In the genomic region with DNA sequence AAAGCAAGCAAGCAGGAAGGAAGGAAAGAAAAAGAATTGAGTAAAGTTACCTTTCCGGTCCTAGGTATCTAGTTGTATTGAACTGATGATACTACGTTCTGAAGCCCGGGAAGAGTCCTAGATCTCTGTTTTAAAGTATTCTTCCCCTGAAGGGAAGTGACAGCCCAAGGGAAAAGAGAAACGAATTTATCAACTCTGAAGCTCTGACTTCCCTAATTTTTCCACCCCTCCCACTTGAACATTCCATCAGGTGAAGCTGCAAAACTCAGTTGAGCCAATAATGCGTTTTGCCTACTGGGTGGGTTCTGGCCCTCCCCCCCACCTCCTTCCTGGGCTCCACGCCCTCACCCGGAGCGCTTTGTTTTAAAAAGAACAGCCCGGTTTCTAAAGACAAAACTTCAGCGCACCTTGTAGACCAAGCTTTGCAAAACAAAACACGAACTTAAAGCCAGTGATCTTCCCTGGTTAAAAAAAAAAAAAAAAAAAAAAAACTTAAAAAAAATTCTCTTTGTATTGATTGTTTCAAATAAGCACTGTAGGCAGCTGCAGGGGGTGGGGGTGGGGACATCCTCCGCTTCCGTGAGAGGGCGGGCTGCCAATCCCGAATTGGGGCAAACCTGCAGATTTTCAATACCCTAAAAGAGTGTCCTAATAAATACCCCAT, we compare ENCODE assay signal across 12 mouse cellular contexts. TPM values are rescaled to one million over a fixed set of nuclear protein-coding genes. Genes with fewer than 3 reads are reported as not detected.
DNase-seq lines count a peak whose midpoint lies in the region; ATAC-seq lines count a peak whose summit lies in the region.
"Had no signal": no experiment of that assay in that cellular context is flagged by ENCODE, and none has a peak within 500 bp of the region (broad histone marks: within the 10 kb centered on the region; RNA-seq: fewer than 3 reads in every experiment).

No protein-coding gene starts in this region.

- H3K27ac ChIP-seq in heart, embryonic 12.5 days (ENCODE audit: poor library complexity, severe bottlenecking) = no peak overlapping the region
- no peak overlapping the region for H3K27ac ChIP-seq in midbrain, embryonic 10.5 days (replicated peaks)
- no peak overlapping the region for H3K27ac ChIP-seq in midbrain, embryonic 14.5 days (replicated peaks; ENCODE audit: low read depth, low read length)
- H3K27ac ChIP-seq in heart, embryonic 16.5 days (ENCODE audit: low read length) = no peak overlapping the region
- no peak overlapping the region for H3K27ac ChIP-seq in neural tube, embryonic 13.5 days (replicated peaks)
- H3K27ac ChIP-seq: macrophage had no signal

- no peak for ATAC-seq in heart, embryonic 12.5 days (ENCODE audit: insufficient number of reproducible peaks, low FRiP score)
- no peak for ATAC-seq in midbrain, embryonic 14.5 days (ENCODE audit: low FRiP score, low TSS enrichment)
- no peak for ATAC-seq in heart, embryonic 16.5 days (replicated peaks; ENCODE audit: extremely low read depth, insufficient read depth, low FRiP score)
- no peak for ATAC-seq in neural tube, embryonic 13.5 days (ENCODE audit: low read depth)
- ATAC-seq in megakaryocyte, adult 5-6 weeks (ENCODE audit: poor library complexity, severe bottlenecking) = no peak
- ATAC-seq: CD4-positive, CD25-positive, alpha-beta regulatory T cell, adult 4 months; hindbrain, embryonic 16.5 days had no signal

- 0 out of 2 replicates have a peak overlapping the region, but pooled peaks have one; percentile 17 for H3K4me2 ChIP-seq in heart, embryonic 12.5 days
- H3K4me2 ChIP-seq in midbrain, embryonic 14.5 days (ENCODE audit: low read length) = no peak overlapping the region
- H3K4me2 ChIP-seq in heart, embryonic 16.5 days (ENCODE audit: low read depth, low read length) = peak overlapping the region; percentile 62; the same call in 1 of the 2 replicates
- peak overlapping the region; percentile 52; the same call in 1 of the 2 replicates for H3K4me2 ChIP-seq in neural tube, embryonic 13.5 days

- peaks cover 34% of the 10 kb centered on the region for H3K4me1 ChIP-seq in heart, embryonic 12.5 days (replicated peaks)
- H3K4me1 ChIP-seq in midbrain, embryonic 10.5 days = peaks cover 47% of the 10 kb centered on the region
- H3K4me1 ChIP-seq in midbrain, embryonic 14.5 days (ENCODE audit: control insufficient read depth, insufficient read depth, low read length) = peaks cover 21% of the 10 kb centered on the region
- H3K4me1 ChIP-seq in heart, embryonic 16.5 days (ENCODE audit: control insufficient read depth, insufficient read depth, low read length) = peaks cover 18% of the 10 kb centered on the region
- peaks cover 33% of the 10 kb centered on the region for H3K4me1 ChIP-seq in neural tube, embryonic 13.5 days (replicated peaks)

- no peak overlapping the region for H3K4me3 ChIP-seq in heart, embryonic 12.5 days
- peak overlapping the region; percentile 18; the same call in 1 of the 2 replicates for H3K4me3 ChIP-seq in midbrain, embryonic 10.5 days
- H3K4me3 ChIP-seq in midbrain, embryonic 14.5 days (replicated peaks; ENCODE audit: low read depth, low read length) = no peak overlapping the region
- no peak overlapping the region for H3K4me3 ChIP-seq in heart, embryonic 16.5 days (ENCODE audit: low read length)
- H3K4me3 ChIP-seq in neural tube, embryonic 13.5 days = no peak overlapping the region

- no peak overlapping the region for H3K9ac ChIP-seq in heart, embryonic 12.5 days
- no peak overlapping the region for H3K9ac ChIP-seq in midbrain, embryonic 14.5 days (replicated peaks; ENCODE audit: low read length)
- H3K9ac ChIP-seq in heart, embryonic 16.5 days (ENCODE audit: low read length) = no peak overlapping the region
- no peak overlapping the region for H3K9ac ChIP-seq in neural tube, embryonic 13.5 days

- peaks cover 68% of the 10 kb centered on the region for H3K27me3 ChIP-seq in heart, embryonic 12.5 days (replicated peaks)
- peaks cover 100% of the 10 kb centered on the region for H3K27me3 ChIP-seq in midbrain, embryonic 10.5 days (ENCODE audit: low read depth, poor library complexity, severe bottlenecking)
- peaks cover 88% of the 10 kb centered on the region for H3K27me3 ChIP-seq in midbrain, embryonic 14.5 days (ENCODE audit: control insufficient read depth, insufficient read depth, low read length)
- peaks cover 70% of the 10 kb centered on the region for H3K27me3 ChIP-seq in heart, embryonic 16.5 days (ENCODE audit: control insufficient read depth, insufficient read depth, low read length)
- peaks cover 96% of the 10 kb centered on the region for H3K27me3 ChIP-seq in neural tube, embryonic 13.5 days

- no peaks in the 10 kb centered on the region for H3K36me3 ChIP-seq in heart, embryonic 12.5 days
- H3K36me3 ChIP-seq in midbrain, embryonic 10.5 days = no peaks in the 10 kb centered on the region
- no peaks in the 10 kb centered on the region for H3K36me3 ChIP-seq in midbrain, embryonic 14.5 days (ENCODE audit: control insufficient read depth, insufficient read depth, low read length)
- no peaks in the 10 kb centered on the region for H3K36me3 ChIP-seq in heart, embryonic 16.5 days (ENCODE audit: control insufficient read depth, insufficient read depth)
- no peaks in the 10 kb centered on the region for H3K36me3 ChIP-seq in neural tube, embryonic 13.5 days

- 0 out of 2 replicates have a peak, but pooled peaks cover 5% of the 10 kb centered on the region for H3K9me3 ChIP-seq in heart, embryonic 12.5 days (replicated peaks)
- 0 out of 2 replicates have a peak, but pooled peaks cover 4% of the 10 kb centered on the region for H3K9me3 ChIP-seq in midbrain, embryonic 10.5 days (replicated peaks)
- H3K9me3 ChIP-seq in midbrain, embryonic 14.5 days (ENCODE audit: control insufficient read depth, low read length) = no peaks in the 10 kb centered on the region
- no peaks in the 10 kb centered on the region for H3K9me3 ChIP-seq in heart, embryonic 16.5 days (replicated peaks; ENCODE audit: control insufficient read depth, low read length)
- peaks cover 5% of the 10 kb centered on the region; the same call in 1 of the 2 replicates for H3K9me3 ChIP-seq in neural tube, embryonic 13.5 days

- WGBS in heart, embryonic 12.5 days = 5% methylated on average over 15 of the region's 15 CpGs
- under 1% methylated on average over 15 of the region's 15 CpGs for WGBS in midbrain, embryonic 10.5 days
- WGBS in midbrain, embryonic 14.5 days = 2% methylated on average over 15 of the region's 15 CpGs
- 13% methylated on average over 15 of the region's 15 CpGs for WGBS in heart, embryonic 16.5 days
- WGBS in neural tube, embryonic 13.5 days = 1% methylated on average over 15 of the region's 15 CpGs

- no peak for DNase-seq in heart, postnatal 4 days
- DNase-seq in midbrain, embryonic 10.5 days (ENCODE audit: low spot score) = no peak
- no peak for DNase-seq in midbrain, embryonic 14.5 days
- DNase-seq in spleen, adult 12 weeks (ENCODE audit: low spot score) = no peak
- DNase-seq: thymus, postnatal 36 days had no signal

RNA-seq across cellular contexts. Expression of gene Nr5a2, which starts 6.7 kb away (rescaled TPM):
- 0.04 and 0.12 TPM in 2 replicates for polyA plus RNA-seq in heart, embryonic 12.5 days (2016; fragmentation: Nextera tagmentation; extraction: Ambion mirVana)
- 1 to 10 TPM; 2.4 to 3.0 TPM for total RNA-seq in heart, postnatal 4 days (2021)
- 0.20 and 0.27 TPM in 2 replicates for polyA plus RNA-seq in midbrain, embryonic 10.5 days (2016; fragmentation: Nextera tagmentation; extraction: Ambion mirVana)
- 1.6 and 1.7 TPM in 2 replicates for polyA plus RNA-seq in midbrain, embryonic 14.5 days (2014; fragmentation: Nextera tagmentation; extraction: Ambion mirVana)
- polyA plus RNA-seq in heart, embryonic 16.5 days (2015; fragmentation: Nextera tagmentation; extraction: Ambion mirVana) = 0.50 and 0.65 TPM in 2 replicates
- 1.4 and 1.5 TPM in 2 replicates for polyA plus RNA-seq in neural tube, embryonic 13.5 days (2015; fragmentation: Nextera tagmentation; extraction: Ambion mirVana)
- not detected in 2 replicates for total RNA-seq in megakaryocyte, adult 5-6 weeks (2015)
- total RNA-seq in megakaryocyte, adult 5-6 weeks (2017) = not detected in 2 replicates
- polyA plus RNA-seq: macrophage had no signal
